Mouse (Mus musculus) spleen, adult 2 months (tissue): ENCODE results near the gene Atp6v1b1. TPM values are rescaled to one million over a fixed set of nuclear protein-coding genes. Genes with fewer than 3 reads are reported as not detected.
A peak's percentile ranks its signal among the peaks of the same experiment; 100 is the strongest.

ENCODE experiments used
- DNase-seq, 2 experiments: peaks; one replicate each; pipeline versions ENCODE4 v3.0.0 to v3.0.0-alpha.2; 2012 to 2021; ENCODE audit warnings: low spot score in 2 of 2, low read depth in 1 of 2
- H3K27ac ChIP-seq: fragments of 200-500 bp; 2 replicates; pipeline ENCODE4 v1.5.1; 2012; ENCODE audit warnings: low read length, inconsistent platforms; ENCODE audit not compliant: insufficient read depth
- H3K27me3 ChIP-seq: fragments of 200-500 bp; 2 replicates; pipeline ENCODE4 v1.6.1; 2012; ENCODE audit warnings: mild to moderate bottlenecking, moderate library complexity, low read length, inconsistent platforms; ENCODE audit not compliant: control insufficient read depth, insufficient read depth
- H3K36me3 ChIP-seq: fragments of 200-500 bp; 2 replicates; pipeline ENCODE4 v1.6.1; 2012; ENCODE audit warnings: mild to moderate bottlenecking, low read length, inconsistent platforms; ENCODE audit not compliant: control insufficient read depth, insufficient read depth
- H3K4me1 ChIP-seq: fragments of 200-500 bp; 2 replicates; pipeline ENCODE4 v1.6.1; 2011; ENCODE audit warnings: inconsistent platforms; ENCODE audit not compliant: control insufficient read depth, insufficient read depth, insufficient read length
- H3K4me3 ChIP-seq: fragments of 200-500 bp; 2 replicates; pipeline ENCODE4 v1.5.1; 2011; ENCODE audit warnings: mild to moderate bottlenecking, inconsistent platforms; ENCODE audit not compliant: insufficient read depth, insufficient read length; ENCODE audit errors: extremely low read depth
- CTCF ChIP-seq: fragments of 200-500 bp; IDR thresholded peaks from 2 replicates; pipeline ENCODE4 v1.5.1; 2011; ENCODE audit warnings: mild to moderate bottlenecking, inconsistent platforms; ENCODE audit not compliant: insufficient read depth, insufficient read length, insufficient replicate concordance; ENCODE audit errors: extremely low read depth
- POLR2A ChIP-seq: fragments of 200-500 bp; IDR thresholded peaks from 2 replicates; pipeline ENCODE4 v1.6.1; 2011; ENCODE audit warnings: low read depth, low read length, inconsistent platforms
- WGBS: fragments of 180-500 bp; shearing (Covaris S2); methylation state at CpG from one replicate; pipeline ENCODE4 v1.1.7; 2018; 5-methylcytosine and 5-hydroxymethylcytosine counted together
- polyA plus RNA-seq: library from polyadenylated mRNA; depleted of rRNA; stranded (reverse); fragments of >200 nt; gene quantifications from 2 replicates; pipeline ENCODE4 v1.2.3, GENCODE M21; 2012

Atp6v1b1 gene
- polyA plus RNA-seq, 1 experiment: 0.14 TPM

DNA sequence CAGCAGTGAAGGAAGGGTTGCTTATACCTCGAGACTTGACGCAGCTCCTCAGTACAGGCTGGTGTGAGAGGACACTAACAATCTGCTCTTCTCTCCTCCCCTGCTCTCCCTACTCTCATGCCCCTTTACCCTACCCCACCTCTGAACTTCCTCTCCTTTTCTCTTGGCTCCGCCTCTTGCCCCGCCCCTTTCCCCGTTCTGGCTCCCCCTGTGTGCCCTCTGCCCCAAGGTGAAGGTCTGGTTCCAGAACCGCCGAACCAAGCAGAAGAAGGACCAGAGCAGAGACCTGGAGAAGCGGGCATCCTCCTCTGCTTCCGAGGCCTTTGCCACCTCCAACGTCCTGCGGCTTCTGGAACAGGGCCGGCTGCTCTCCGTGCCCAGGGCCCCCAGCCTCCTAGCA lies 5.5 kb upstream of the Atp6v1b1 start:
- Histone ChIP-seq H3K27ac (no peak overlapping the region), H3K4me1 (no peaks in the 10 kb centered on the region), H3K36me3 (no peaks in the 10 kb centered on the region), H3K27me3 (no peaks in the 10 kb centered on the region), H3K4me3 (no peak overlapping the region)
- DNase-seq: no peak
- 53% methylated on average over 13 of the region's 13 CpGs for WGBS
- TF ChIP-seq CTCF (no peak), POLR2A (no peak)

DNA sequence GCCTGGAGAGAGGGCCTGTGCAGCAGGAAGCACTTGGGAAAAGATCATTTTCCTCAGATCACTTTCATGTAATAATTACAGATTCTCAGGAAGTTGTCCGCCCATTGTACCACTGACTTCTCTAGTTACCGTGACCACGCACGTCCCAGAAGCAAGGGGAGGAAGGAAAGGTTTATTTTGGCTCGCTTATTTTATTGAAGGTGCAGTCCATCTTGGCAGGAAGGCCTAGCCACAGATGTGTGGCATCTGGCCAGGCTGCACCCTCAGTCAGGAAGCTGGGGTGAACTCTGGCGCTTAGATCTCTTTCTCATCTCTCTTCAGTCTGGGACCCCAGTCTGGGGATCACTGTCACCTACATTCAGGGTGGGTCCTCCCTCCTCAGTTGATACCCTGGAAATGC lies 4.2 kb upstream of the Atp6v1b1 start:
- no peaks in the 10 kb centered on the region for H3K4me1 ChIP-seq
- no peak for DNase-seq
- H3K27me3 ChIP-seq: no peaks in the 10 kb centered on the region
- TF ChIP-seq POLR2A (no peak), CTCF (no peak)
- no peak overlapping the region for H3K4me3 ChIP-seq
- H3K36me3 ChIP-seq: no peaks in the 10 kb centered on the region
- 6% methylated on average over 6 of the region's 6 CpGs for WGBS
- no peak overlapping the region for H3K27ac ChIP-seq

DNA sequence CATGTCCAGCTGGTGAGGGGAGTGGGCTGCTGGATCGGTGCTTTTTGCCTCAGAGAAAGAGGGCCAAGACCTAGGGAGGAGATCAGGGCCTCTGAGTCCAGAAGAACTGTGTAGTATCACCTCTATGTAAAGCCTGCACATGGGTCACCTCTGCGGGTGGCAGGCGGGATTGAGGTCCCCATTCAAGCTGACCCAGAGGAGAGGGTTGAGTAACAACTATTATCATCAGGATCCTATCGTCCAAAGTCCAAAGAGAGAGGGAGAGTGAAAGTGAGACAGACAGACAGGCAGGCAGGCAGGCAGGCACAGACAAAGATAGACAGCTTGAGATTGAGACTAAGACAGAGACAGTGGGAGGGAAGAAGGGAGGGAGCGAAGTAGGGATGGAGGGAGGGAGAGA lies 422 bp downstream of the Atp6v1b1 start:
- no peaks in the 10 kb centered on the region for H3K27me3 ChIP-seq
- no peak overlapping the region for H3K4me3 ChIP-seq
- DNase-seq: no peak
- WGBS: 81% methylated on average over 5 of the region's 5 CpGs
- H3K4me1 ChIP-seq: no peaks in the 10 kb centered on the region
- no peaks in the 10 kb centered on the region for H3K36me3 ChIP-seq
- TF ChIP-seq POLR2A: no peak
- no peak for TF ChIP-seq CTCF
- H3K27ac ChIP-seq: no peak overlapping the region

DNA sequence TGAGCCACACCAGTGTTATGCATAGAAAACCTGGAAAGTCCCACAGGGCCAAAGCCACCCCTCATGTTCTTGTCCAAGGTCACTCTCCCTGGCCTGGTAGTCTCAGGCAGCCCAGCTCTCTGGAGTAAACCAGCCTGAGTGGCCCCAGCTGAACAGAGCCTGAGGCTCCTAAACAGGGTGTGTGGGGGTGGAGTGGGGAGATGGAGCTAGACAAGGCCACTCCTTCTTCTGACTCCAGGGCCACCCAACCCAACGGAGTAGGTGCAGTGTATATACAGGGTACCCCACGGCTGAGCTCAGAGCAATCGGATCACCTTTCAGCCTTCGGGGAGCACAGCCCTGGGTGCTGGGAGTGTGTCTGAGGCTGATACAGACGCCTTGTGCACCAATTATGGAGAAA lies 1.3 kb downstream of the Atp6v1b1 start:
- no peak for TF ChIP-seq POLR2A
- no peak for TF ChIP-seq CTCF
- Histone ChIP-seq H3K27ac (no peak overlapping the region), H3K4me3 (no peak overlapping the region)

DNA sequence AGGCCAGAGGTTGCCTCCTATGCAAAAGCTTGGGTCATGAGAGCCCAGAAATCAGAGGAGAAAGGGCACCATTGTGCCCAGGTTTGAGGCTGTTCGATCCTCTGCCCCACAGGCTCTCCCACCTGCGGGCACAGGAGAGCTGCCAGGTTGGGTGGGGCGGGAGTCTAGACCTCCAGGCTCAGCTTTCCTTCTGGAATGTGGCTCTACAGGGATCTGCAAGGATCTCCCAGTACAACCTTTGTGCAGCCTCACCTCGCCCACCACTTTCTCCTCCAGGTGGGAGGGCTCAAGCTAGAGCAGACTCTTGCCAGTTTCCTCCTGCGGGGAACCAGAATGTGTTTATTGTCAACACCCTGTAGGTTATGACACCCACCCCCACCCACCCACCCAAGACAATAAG lies 1.8 kb downstream of the Atp6v1b1 start:
- Histone ChIP-seq H3K4me3 (no peak overlapping the region), H3K4me1 (no peaks in the 10 kb centered on the region), H3K27me3 (no peaks in the 10 kb centered on the region), H3K36me3 (no peaks in the 10 kb centered on the region), H3K27ac (no peak overlapping the region)
- DNase-seq: no peak
- WGBS: 78% methylated on average over 5 of the region's 5 CpGs
- no peak for TF ChIP-seq POLR2A
- no peak for TF ChIP-seq CTCF

More for the DNA sequence above, 1.3 kb downstream of the Atp6v1b1 start:
- Histone ChIP-seq H3K27me3 (no peaks in the 10 kb centered on the region), H3K4me1 (no peaks in the 10 kb centered on the region), H3K36me3 (no peaks in the 10 kb centered on the region)
- WGBS: 85% methylated on average over 5 of the region's 5 CpGs
- DNase-seq: no peak

DNA sequence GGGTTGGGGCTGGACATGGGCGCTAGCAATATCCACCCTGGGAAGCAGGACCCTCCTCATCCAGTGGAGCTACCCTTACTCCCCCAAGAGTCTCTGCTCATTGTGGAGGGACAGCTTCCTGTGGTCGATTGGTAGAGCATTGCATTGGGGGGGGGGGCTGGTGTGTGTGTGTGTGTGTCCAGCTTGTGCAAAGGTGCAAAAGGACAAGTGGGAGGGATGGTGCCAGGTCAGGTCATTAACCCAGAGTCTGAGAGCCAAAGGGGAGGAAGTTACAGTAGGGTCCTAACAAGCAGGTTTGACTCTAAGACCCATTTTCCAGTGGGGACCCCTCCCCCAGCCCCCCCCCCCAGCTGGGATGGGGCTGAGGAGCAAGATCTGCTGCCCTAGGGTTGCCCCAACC lies 2.7 kb downstream of the Atp6v1b1 start:
- Histone ChIP-seq H3K4me1 (no peaks in the 10 kb centered on the region), H3K4me3 (no peak overlapping the region), H3K27me3 (no peaks in the 10 kb centered on the region), H3K27ac (no peak overlapping the region), H3K36me3 (no peaks in the 10 kb centered on the region)
- TF ChIP-seq POLR2A (no peak), CTCF (no peak)
- no peak for DNase-seq
- WGBS: 53% methylated on average over 2 of the region's 2 CpGs

DNA sequence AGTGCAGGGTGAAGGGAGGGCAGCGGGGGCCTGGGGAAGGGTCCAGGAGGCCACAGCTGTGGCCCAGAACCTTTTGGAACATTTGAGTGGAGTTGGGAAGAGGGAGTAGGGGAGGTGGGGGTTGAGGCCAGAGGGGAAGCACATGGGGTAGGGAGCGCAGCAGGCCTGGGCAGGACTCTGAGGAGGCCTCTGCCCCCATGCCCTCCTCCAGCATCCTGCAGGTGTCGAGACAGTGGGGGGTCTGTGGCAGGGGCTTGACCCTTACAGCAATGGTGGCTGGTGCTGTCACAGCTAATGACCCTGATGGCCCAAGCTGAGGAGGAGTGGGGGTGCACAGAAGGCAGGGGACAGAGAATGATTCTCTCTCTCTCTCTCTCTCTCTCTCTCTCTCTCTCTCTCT lies 6.5 kb downstream of the Atp6v1b1 start:
- DNase-seq: no peak
- Histone ChIP-seq H3K4me3 (no peak overlapping the region), H3K36me3 (no peaks in the 10 kb centered on the region), H3K27me3 (no peaks in the 10 kb centered on the region), H3K4me1 (no peaks in the 10 kb centered on the region), H3K27ac (no peak overlapping the region)
- no peak for TF ChIP-seq POLR2A
- no peak for TF ChIP-seq CTCF
- 72% methylated on average over 3 of the region's 3 CpGs for WGBS

DNA sequence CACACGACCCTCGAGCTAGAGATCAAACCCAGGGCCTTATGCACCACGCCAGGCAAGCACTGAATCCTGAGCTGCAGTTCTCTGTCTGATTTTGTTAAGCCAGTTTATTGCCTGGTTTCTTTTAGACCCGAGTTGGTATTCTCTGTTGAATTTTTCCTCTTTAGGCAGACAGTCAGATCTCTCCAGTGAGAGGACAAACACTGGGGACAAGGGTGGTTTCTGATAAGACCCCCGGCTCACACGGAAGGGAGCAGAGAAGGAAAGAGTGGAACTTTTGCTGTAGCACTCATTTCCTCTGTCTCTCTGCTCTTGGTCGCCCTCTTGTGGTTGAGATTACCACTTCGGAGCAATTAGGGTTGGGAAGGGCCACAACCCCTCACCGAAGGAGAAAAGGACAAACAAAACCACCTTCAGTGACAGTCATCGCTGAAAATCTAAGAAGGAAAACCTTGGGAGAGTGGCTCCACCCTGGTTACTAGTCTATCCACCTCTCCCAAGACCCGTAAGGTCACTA lies 7.4 kb downstream of the Atp6v1b1 start:
- no peaks in the 10 kb centered on the region for H3K4me1 ChIP-seq
- H3K4me3 ChIP-seq: no peak overlapping the region
- no peaks in the 10 kb centered on the region for H3K36me3 ChIP-seq
- 11% methylated on average over 11 of the region's 11 CpGs for WGBS
- peak; percentile 7 to 48 for DNase-seq
- H3K27ac ChIP-seq: no peak overlapping the region
- TF ChIP-seq POLR2A (no peak), CTCF (peak; percentile 50; the same call in 1 of the 2 replicates)
- H3K27me3 ChIP-seq: no peaks in the 10 kb centered on the region
